Mouse (Mus musculus): Measurements from ENCODE around the gene Ear2.
"Not testable (repeated sequence)": the region's sequence is repeated elsewhere in the genome, so short reads cannot be mapped to it uniquely, and the experiment has no call there.

Gene Ear2

GRCm38 (mm10) chr14:44102354-44102753 lies at the start of gene Ear2:
Gene Ear2 (plus strand): TSS chr14:44102654.
- DNase-seq (ENCODE audit: extremely low read depth, low read depth, low spot score) = not testable (repeated sequence)

- DNase-seq (ENCODE audit: extremely low read depth, low read depth, low spot score) = not testable (repeated sequence)
Observed at GRCm38 (mm10) chr14:44067879-44068278, 34.6 kb upstream of the Ear2 start.

- DNase-seq (ENCODE audit: extremely low read depth, low read depth, low spot score) = not testable (repeated sequence)
Observed at GRCm38 (mm10) chr14:44070595-44070994, 31.9 kb upstream of the Ear2 start.

- not testable (repeated sequence) for DNase-seq (ENCODE audit: extremely low read depth, low read depth, low spot score)
Observed at GRCm38 (mm10) chr14:44077785-44078341, 24.6 kb upstream of the Ear2 start.

GRCm38 (mm10) chr14:44086588-44086987 lies 15.9 kb upstream of the Ear2 start:
- DNase-seq (ENCODE audit: extremely low read depth, low read depth, low spot score) = not testable (repeated sequence)

- DNase-seq (ENCODE audit: extremely low read depth, low read depth, low spot score) = not testable (repeated sequence)
Observed at GRCm38 (mm10) chr14:44087535-44087934, 14.9 kb upstream of the Ear2 start.

GRCm38 (mm10) chr14:44091524-44091923 lies 10.9 kb upstream of the Ear2 start:
- not testable (repeated sequence) for DNase-seq (ENCODE audit: extremely low read depth, low read depth, low spot score)

GRCm38 (mm10) chr14:44094445-44094844 lies 8.0 kb upstream of the Ear2 start:
- not testable (repeated sequence) for DNase-seq (ENCODE audit: extremely low read depth, low read depth, low spot score)

GRCm38 (mm10) chr14:44100030-44100429 lies 2.4 kb upstream of the Ear2 start:
- not testable (repeated sequence) for DNase-seq (ENCODE audit: extremely low read depth, low read depth, low spot score)

- no peak for DNase-seq (ENCODE audit: extremely low read depth, low read depth, low spot score)
Observed at GRCm38 (mm10) chr14:44110981-44111380, 8.5 kb downstream of the Ear2 start.

- DNase-seq (ENCODE audit: extremely low read depth, low read depth, low spot score) = not testable (repeated sequence)
Observed at GRCm38 (mm10) chr14:44123551-44123950, 21.1 kb downstream of the Ear2 start, which contains the start of gene Gm3327. Gene Gm3327 (plus strand): TSS chr14:44123851.

All from fat pad, adult 2 months (tissue).